Mouse (Mus musculus) embryonic facial prominence, embryonic 13.5 days (tissue): ENCODE results near the gene Cwc27. TPM values are rescaled to one million over a fixed set of nuclear protein-coding genes. Genes with fewer than 3 reads are reported as not detected.

Experiments
- ATAC-seq: fragments of 200-750 bp; cut with Nextera tagmentation; 2 replicates; pipeline ENCODE4 v1.8.0; 2017; ENCODE audit warnings: low read depth; ENCODE audit not compliant: insufficient number of reproducible peaks, insufficient read depth, low FRiP score, low TSS enrichment
- H3K27ac ChIP-seq: fragments of 300-500 bp; sonication (generic); 2 replicates; pipeline ENCODE4 v1.5.1; 2015; ENCODE audit warnings: moderate library complexity, mild to moderate bottlenecking, inconsistent platforms
- H3K27me3 ChIP-seq: fragments of 300-500 bp; sonication (generic); 2 replicates; pipeline ENCODE4 v1.6.1; 2015; ENCODE audit warnings: mild to moderate bottlenecking, inconsistent platforms
- H3K36me3 ChIP-seq: fragments of 300-500 bp; sonication (generic); 2 replicates; pipeline ENCODE4 v1.6.1; 2015; ENCODE audit warnings: mild to moderate bottlenecking, inconsistent platforms
- H3K4me1 ChIP-seq: fragments of 300-500 bp; sonication (generic); 2 replicates; pipeline ENCODE4 v1.6.1; 2015; ENCODE audit warnings: inconsistent platforms
- H3K4me2 ChIP-seq: fragments of 300-500 bp; sonication (generic); 2 replicates; pipeline ENCODE4 v1.6.1; 2015; ENCODE audit warnings: moderate library complexity, mild to moderate bottlenecking, inconsistent platforms
- H3K4me3 ChIP-seq: fragments of 300-500 bp; sonication (generic); 2 replicates; pipeline ENCODE4 v1.5.1; 2015; ENCODE audit warnings: mild to moderate bottlenecking, inconsistent platforms
- H3K9ac ChIP-seq: fragments of 300-500 bp; sonication (generic); 2 replicates; pipeline ENCODE4 v1.6.1; 2015; ENCODE audit warnings: mild to moderate bottlenecking, inconsistent platforms
- H3K9me3 ChIP-seq: fragments of 300-500 bp; sonication (generic); 2 replicates; pipeline ENCODE4 v1.6.1; 2016; ENCODE audit warnings: inconsistent platforms
- WGBS: fragments of 180-500 bp; shearing (Covaris S2); methylation state at CpG from one replicate; pipeline ENCODE4 v1.1.7; 2015; ENCODE audit warnings: mixed read lengths; 5-methylcytosine and 5-hydroxymethylcytosine counted together
- polyA plus RNA-seq: library from polyadenylated mRNA; unstranded; fragments of >200 nt; fragmentation: Nextera tagmentation; extraction: Ambion mirVana; gene quantifications from 2 replicates; pipeline ENCODE4 v1.2.1, GENCODE M21; 2015

Cwc27 gene
- polyA plus RNA-seq, 1 experiment from 2014 or later = 42.0 TPM

GRCm38 (mm10) chr13:104821192-104821591 lies 4.2 kb upstream of the Cwc27 start:
- no peak overlapping the region for H3K27ac ChIP-seq
- no peak overlapping the region for H3K4me2 ChIP-seq
- no peaks in the 10 kb centered on the region for H3K27me3 ChIP-seq
- H3K36me3 ChIP-seq = peaks cover 10% of the 10 kb centered on the region; the same call in 1 of the 2 replicates
- no peak for ATAC-seq
- H3K9ac ChIP-seq = no peak overlapping the region
- no peak overlapping the region for H3K4me3 ChIP-seq
- H3K4me1 ChIP-seq = peaks cover 16% of the 10 kb centered on the region
- no peaks in the 10 kb centered on the region for H3K9me3 ChIP-seq

DNA sequence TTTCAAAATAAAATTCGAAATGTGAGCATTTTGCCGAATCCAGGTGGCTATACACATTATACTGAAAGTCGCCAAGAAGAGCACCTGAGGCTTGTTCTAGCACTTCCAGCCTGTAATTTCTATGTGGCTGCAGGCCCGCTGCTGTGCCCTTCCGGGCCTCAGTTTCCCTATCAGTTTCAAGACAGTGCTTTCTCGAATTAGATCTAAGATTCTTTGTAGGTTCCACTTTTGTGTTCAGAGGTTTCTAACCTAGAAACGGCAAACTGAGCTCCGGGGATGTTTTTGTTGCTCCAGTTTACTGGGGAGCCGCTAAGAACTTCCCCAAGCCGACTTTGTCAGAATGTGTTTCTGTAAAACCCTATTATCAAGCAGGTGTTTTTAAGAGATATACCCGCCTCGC lies 754 bp upstream of the Cwc27 start:
- peak overlapping the region; percentile 67 for H3K4me3 ChIP-seq
- H3K27me3 ChIP-seq = no peaks in the 10 kb centered on the region
- no peak overlapping the region for H3K27ac ChIP-seq
- peaks cover 7% of the 10 kb centered on the region; the same call in 1 of the 2 replicates for H3K36me3 ChIP-seq
- H3K4me1 ChIP-seq = peaks cover 20% of the 10 kb centered on the region
- peak overlapping the region; percentile 73 for H3K4me2 ChIP-seq
- ATAC-seq = no peak
- 51% methylated on average over 12 of the region's 12 CpGs for WGBS
- no peaks in the 10 kb centered on the region for H3K9me3 ChIP-seq
- peak overlapping the region; percentile 90 for H3K9ac ChIP-seq

DNA sequence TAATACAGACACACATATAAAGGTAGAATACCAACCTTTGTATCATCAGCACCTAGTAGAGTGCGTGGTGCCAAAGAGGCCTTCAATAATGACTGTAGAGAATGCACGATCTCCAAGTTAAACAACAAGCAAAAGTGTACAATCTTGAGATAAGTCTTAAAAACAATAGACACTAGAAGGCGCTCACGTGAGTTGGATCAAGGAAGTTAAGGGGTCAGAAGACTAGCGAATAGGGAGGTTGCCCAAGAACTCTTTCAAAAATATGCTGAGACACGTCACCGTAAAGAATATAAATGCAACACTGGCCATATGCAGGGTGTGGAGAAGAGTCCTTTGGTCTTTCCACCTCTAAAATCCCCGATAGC lies 690 bp downstream of the Cwc27 start:
- H3K4me2 ChIP-seq = peak overlapping the region; percentile 73
- H3K27ac ChIP-seq = peak overlapping the region; percentile 83; the same call in 1 of the 2 replicates
- H3K27me3 ChIP-seq = no peaks in the 10 kb centered on the region
- H3K9me3 ChIP-seq = no peaks in the 10 kb centered on the region
- ATAC-seq = no peak
- peak overlapping the region; percentile 67 for H3K4me3 ChIP-seq
- peaks cover 15% of the 10 kb centered on the region for H3K4me1 ChIP-seq
- peak overlapping the region; percentile 90 for H3K9ac ChIP-seq
- H3K36me3 ChIP-seq = peaks cover 7% of the 10 kb centered on the region; the same call in 1 of the 2 replicates
- WGBS = 8% methylated on average over 8 of the region's 8 CpGs

DNA sequence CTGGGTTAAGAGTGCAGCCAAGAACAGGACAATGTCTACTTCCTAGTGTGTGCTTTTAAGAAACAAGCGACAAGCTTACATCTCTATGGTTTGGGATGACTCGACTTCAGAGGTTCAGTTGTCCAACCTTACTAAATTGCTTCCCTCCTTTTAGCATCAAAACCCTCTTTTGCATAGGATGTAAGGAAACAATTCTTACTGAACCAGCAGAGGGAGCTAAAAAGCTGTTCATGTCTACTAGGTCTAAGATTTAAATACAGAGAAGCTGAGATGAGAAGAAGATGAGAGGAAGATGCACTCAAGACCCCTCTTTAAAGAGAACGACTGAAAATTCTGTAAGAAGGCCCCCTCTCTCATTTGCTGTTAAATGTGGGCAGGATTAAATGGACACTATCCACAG lies 11.3 kb downstream of the Cwc27 start:
- no peak overlapping the region for H3K4me2 ChIP-seq
- H3K27me3 ChIP-seq = no peaks in the 10 kb centered on the region
- H3K4me3 ChIP-seq = no peak overlapping the region
- H3K9ac ChIP-seq = no peak overlapping the region
- H3K9me3 ChIP-seq = no peaks in the 10 kb centered on the region
- ATAC-seq = no peak
- 54% methylated on average over 3 of the region's 3 CpGs for WGBS
- H3K36me3 ChIP-seq = peaks cover 30% of the 10 kb centered on the region
- H3K27ac ChIP-seq = no peak overlapping the region
- no peaks in the 10 kb centered on the region for H3K4me1 ChIP-seq

- Histone ChIP-seq H3K27ac (no peak overlapping the region), H3K27me3 (no peaks in the 10 kb centered on the region), H3K36me3 (peaks cover 29% of the 10 kb centered on the region), H3K4me1 (no peaks in the 10 kb centered on the region), H3K4me3 (no peak overlapping the region), H3K9me3 (no peaks in the 10 kb centered on the region), H3K9ac (no peak overlapping the region), H3K4me2 (no peak overlapping the region)
- ATAC-seq = no peak
- 81% methylated on average over 7 of the region's 7 CpGs for WGBS
Measured at GRCm38 (mm10) chr13:104799566-104800182, 17.3 kb downstream of the Cwc27 start.

GRCm38 (mm10) chr13:104799067-104799466 lies 17.9 kb downstream of the Cwc27 start:
- Histone ChIP-seq H3K9ac (no peak overlapping the region), H3K4me1 (no peaks in the 10 kb centered on the region), H3K27ac (no peak overlapping the region), H3K4me3 (no peak overlapping the region), H3K27me3 (no peaks in the 10 kb centered on the region), H3K36me3 (peaks cover 35% of the 10 kb centered on the region), H3K4me2 (no peak overlapping the region), H3K9me3 (no peaks in the 10 kb centered on the region)
- no peak for ATAC-seq
- 88% methylated on average over 8 of the region's 8 CpGs for WGBS

- no peak overlapping the region for H3K27ac ChIP-seq
- no peak for ATAC-seq
- no peaks in the 10 kb centered on the region for H3K4me1 ChIP-seq
- H3K9me3 ChIP-seq = no peaks in the 10 kb centered on the region
- WGBS = 80% methylated on average over 3 of the region's 3 CpGs
- H3K4me2 ChIP-seq = no peak overlapping the region
- H3K9ac ChIP-seq = no peak overlapping the region
- no peaks in the 10 kb centered on the region for H3K27me3 ChIP-seq
- H3K4me3 ChIP-seq = no peak overlapping the region
- peaks cover 22% of the 10 kb centered on the region; the same call in 1 of the 2 replicates for H3K36me3 ChIP-seq
Measured at GRCm38 (mm10) chr13:104794421-104794820, 22.5 kb downstream of the Cwc27 start.

- Histone ChIP-seq H3K9me3 (no peaks in the 10 kb centered on the region), H3K27ac (no peak within 1 kb of the TSS), H3K9ac (no peak within 1 kb of the TSS), H3K4me2 (no peak within 1 kb of the TSS), H3K4me3 (no peak within 1 kb of the TSS), H3K36me3 (peaks cover 22% of the 10 kb centered on the region), H3K4me1 (no peaks in the 10 kb centered on the region), H3K27me3 (no peaks in the 10 kb centered on the region)
- no peak for ATAC-seq
- 92% methylated on average over 11 of the region's 11 CpGs for WGBS
Measured at GRCm38 (mm10) chr13:104792184-104792583, 24.8 kb downstream of the Cwc27 start, which contains the start of gene Srek1ip1. Gene Srek1ip1, plus strand, starts transcription at chr13:104792484.

DNA sequence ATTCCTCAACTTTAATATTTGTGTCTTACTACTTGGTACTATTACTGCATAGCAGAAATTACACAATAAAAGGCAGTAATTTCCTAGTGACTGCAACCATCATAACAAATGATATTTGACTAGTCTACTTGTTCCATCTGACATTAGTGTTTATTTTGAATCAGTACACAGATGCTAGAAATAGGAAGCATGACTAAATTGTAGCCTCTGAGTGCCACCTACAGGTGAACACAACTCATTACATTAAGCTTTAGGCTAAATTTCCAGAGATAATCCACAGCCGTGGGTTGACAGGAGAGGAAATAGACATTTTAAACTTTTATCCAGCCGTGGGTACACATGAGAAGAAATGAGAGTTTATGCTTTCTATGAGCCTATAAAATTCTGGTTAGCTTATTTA lies 27.3 kb downstream of the Cwc27 start:
- no peaks in the 10 kb centered on the region for H3K4me1 ChIP-seq
- no peak overlapping the region for H3K27ac ChIP-seq
- no peak overlapping the region for H3K9ac ChIP-seq
- H3K9me3 ChIP-seq = no peaks in the 10 kb centered on the region
- 11% methylated on average over 2 of the region's 2 CpGs for WGBS
- no peak overlapping the region for H3K4me2 ChIP-seq
- no peak for ATAC-seq
- H3K4me3 ChIP-seq = no peak overlapping the region
- H3K27me3 ChIP-seq = no peaks in the 10 kb centered on the region
- peaks cover 24% of the 10 kb centered on the region for H3K36me3 ChIP-seq

- H3K27ac ChIP-seq = no peak overlapping the region
- no peak overlapping the region for H3K4me2 ChIP-seq
- H3K9me3 ChIP-seq = no peaks in the 10 kb centered on the region
- no peak overlapping the region for H3K4me3 ChIP-seq
- H3K27me3 ChIP-seq = no peaks in the 10 kb centered on the region
- H3K36me3 ChIP-seq = peaks cover 34% of the 10 kb centered on the region
- H3K9ac ChIP-seq = no peak overlapping the region
- H3K4me1 ChIP-seq = no peaks in the 10 kb centered on the region
- ATAC-seq = no peak
- WGBS = 91% methylated on average over 4 of the region's 4 CpGs
Measured at GRCm38 (mm10) chr13:104787260-104787659, 29.7 kb downstream of the Cwc27 start.

DNA sequence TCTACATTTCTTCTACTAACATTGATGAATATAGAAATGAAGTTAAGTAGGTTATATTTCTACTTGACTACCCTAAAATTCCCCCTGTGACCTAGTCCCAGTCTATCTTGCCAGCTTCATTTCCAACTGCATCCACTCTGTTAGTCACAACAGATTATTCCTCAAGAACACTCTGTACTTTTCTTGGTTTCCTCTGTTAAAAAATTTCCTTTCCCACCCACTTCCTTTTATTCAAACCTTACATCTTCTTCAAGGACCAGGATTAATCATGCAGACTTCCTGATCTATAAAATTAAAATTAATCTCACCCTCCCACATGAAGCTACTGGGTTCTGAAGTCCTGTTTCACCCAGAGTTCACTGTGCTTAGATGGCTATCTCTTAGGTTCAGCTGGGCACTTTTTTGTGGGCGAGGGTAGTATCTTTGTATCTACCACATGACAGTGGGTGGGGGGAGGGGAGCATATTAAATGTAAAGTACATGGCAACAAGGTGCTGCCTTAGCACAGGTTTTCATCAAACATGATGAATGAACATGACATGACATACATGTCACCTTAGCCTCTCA lies 37.8 kb downstream of the Cwc27 start:
- Histone ChIP-seq H3K4me2 (no peak overlapping the region), H3K9ac (no peak overlapping the region), H3K36me3 (peaks cover 19% of the 10 kb centered on the region), H3K27me3 (no peaks in the 10 kb centered on the region), H3K9me3 (no peaks in the 10 kb centered on the region), H3K4me1 (no peaks in the 10 kb centered on the region), H3K27ac (no peak overlapping the region), H3K4me3 (no peak overlapping the region)
- WGBS = 78% methylated on average over 1 of the region's 1 CpGs
- ATAC-seq = no peak

DNA sequence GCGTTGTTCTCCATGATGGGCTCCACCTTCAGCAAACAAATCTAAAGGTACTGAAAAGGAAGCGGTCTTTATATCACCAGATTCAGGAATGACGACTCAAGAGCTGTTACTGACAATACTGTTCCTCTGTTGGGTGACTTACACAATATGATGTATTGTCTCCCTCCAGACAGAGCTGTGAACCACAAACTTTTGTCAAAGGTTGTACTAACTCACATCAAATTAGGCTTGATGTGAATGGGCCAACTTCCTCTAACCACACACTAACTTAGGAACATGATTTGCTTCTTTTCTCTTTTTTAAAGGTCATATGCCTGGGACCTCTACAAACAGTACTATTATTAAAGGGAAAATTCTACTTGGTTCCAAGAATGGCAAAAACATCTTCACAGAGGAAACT lies 53.7 kb downstream of the Cwc27 start:
- H3K9me3 ChIP-seq = no peaks in the 10 kb centered on the region
- H3K9ac ChIP-seq = no peak overlapping the region
- WGBS = 78% methylated on average over 3 of the region's 3 CpGs
- no peak overlapping the region for H3K27ac ChIP-seq
- H3K4me1 ChIP-seq = no peaks in the 10 kb centered on the region
- H3K4me3 ChIP-seq = no peak overlapping the region
- no peak for ATAC-seq
- H3K4me2 ChIP-seq = no peak overlapping the region
- no peaks in the 10 kb centered on the region for H3K27me3 ChIP-seq
- H3K36me3 ChIP-seq = no peaks in the 10 kb centered on the region
